Mouse (Mus musculus) E14TG2a.4 (cell line): ENCODE measurements at regions not wholly inside any gene's neighbourhood (a gene's known extent, or its start where the extent isn't known, plus 50 kb on each side); places are given as distances from the start of the nearest gene placed in this dataset.

ENCODE experiments used
- H3K27me3 ChIP-seq: 2 replicates; pipeline ENCODE4 v1.6.1; 2014; ENCODE audit warnings: low read length, control low read depth; ENCODE audit not compliant: insufficient read depth
- H3K36me3 ChIP-seq: 2 replicates; pipeline ENCODE4 v1.6.1; 2014; ENCODE audit warnings: low read length, control low read depth; ENCODE audit not compliant: insufficient read depth
- H3K4me1 ChIP-seq: replicated peaks from 2 replicates; pipeline ENCODE4 v1.6.1; 2014; ENCODE audit warnings: low read depth, low read length, control low read depth
- H3K4me3 ChIP-seq: replicated peaks from 2 replicates; pipeline ENCODE4 v1.5.1; 2014; ENCODE audit warnings: mild to moderate bottlenecking, low read length
- H3K9me3 ChIP-seq: 2 replicates; pipeline ENCODE4 v1.6.1; 2014; ENCODE audit warnings: low read length, control low read depth
- CTCF ChIP-seq: conservative IDR thresholded peaks from 2 replicates; pipeline ENCODE4 v1.5.1; 2014; ENCODE audit warnings: low read length
- NANOG ChIP-seq: IDR thresholded peaks from 2 replicates; pipeline ENCODE4 v1.6.1; 2014; ENCODE audit warnings: borderline replicate concordance, low read length, mixed read lengths
- POU5F1 ChIP-seq: IDR thresholded peaks from 2 replicates; pipeline ENCODE4 v1.6.1; 2014; ENCODE audit warnings: low read length, borderline replicate concordance

DNA sequence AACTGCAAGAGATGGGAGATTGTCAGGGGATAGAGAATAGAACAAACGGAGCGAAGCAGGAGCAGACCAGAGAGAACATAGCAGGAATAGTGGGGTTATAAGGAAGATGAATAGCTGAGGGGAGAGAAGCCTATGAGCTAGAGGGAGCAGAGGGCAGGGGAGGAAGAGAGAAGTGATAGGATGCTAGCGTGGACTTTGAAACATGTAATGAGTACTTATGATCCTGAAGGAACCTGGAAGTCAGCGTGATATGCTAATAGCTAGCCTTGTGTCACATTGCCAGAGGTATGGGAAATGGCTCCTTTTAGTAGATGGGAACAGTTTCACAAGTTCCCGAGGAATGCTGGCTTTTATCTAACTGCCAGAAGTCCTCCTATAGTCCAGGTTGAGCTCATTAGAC, 51.8 kb downstream of the Calml3 start:
- Histone ChIP-seq H3K36me3 (no peaks in the 10 kb centered on the region), H3K27me3 (no peaks in the 10 kb centered on the region), H3K4me1 (peaks cover 3% of the 10 kb centered on the region; the same call in 1 of the 2 replicates), H3K4me3 (no peak overlapping the region), H3K9me3 (no peaks in the 10 kb centered on the region; the same call in 1 of the 2 replicates)
- TF ChIP-seq CTCF, result no peak
- TF ChIP-seq NANOG, result no peak
- no peak for TF ChIP-seq POU5F1

DNA sequence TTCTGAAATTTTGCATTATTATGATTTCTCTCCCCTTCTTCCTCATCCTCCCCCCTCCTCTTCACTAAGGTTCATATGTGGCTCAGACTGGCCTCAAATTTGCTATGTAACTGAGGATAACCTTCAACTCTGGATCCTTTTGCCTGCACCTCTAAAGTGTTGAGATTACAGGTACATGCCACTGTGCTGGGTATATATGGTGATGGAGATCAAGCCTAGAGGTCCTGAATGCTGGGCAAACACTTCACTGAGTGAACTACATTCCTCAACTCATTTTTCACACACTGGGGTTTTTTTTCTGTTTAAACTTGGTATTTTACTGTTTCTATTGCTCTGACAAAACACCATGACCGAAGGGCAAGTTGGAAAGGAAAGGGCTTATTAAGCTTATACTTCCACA, 52.9 kb downstream of the Calml3 start:
- Histone ChIP-seq H3K4me1 (peaks cover 14% of the 10 kb centered on the region), H3K27me3 (no peaks in the 10 kb centered on the region), H3K36me3 (no peaks in the 10 kb centered on the region), H3K4me3 (no peak overlapping the region), H3K9me3 (no peaks in the 10 kb centered on the region; the same call in 1 of the 2 replicates)
- TF ChIP-seq POU5F1 (no peak), NANOG (no peak), CTCF (no peak)

GRCm38 (mm10) chr13:3750756-3751155, 53.4 kb downstream of the Calml3 start:
- Histone ChIP-seq H3K36me3 (no peaks in the 10 kb centered on the region), H3K9me3 (no peaks in the 10 kb centered on the region; the same call in 1 of the 2 replicates), H3K4me1 (peaks cover 14% of the 10 kb centered on the region), H3K27me3 (no peaks in the 10 kb centered on the region), H3K4me3 (no peak overlapping the region)
- no peak for TF ChIP-seq CTCF
- no peak for TF ChIP-seq POU5F1
- TF ChIP-seq NANOG, result no peak

DNA sequence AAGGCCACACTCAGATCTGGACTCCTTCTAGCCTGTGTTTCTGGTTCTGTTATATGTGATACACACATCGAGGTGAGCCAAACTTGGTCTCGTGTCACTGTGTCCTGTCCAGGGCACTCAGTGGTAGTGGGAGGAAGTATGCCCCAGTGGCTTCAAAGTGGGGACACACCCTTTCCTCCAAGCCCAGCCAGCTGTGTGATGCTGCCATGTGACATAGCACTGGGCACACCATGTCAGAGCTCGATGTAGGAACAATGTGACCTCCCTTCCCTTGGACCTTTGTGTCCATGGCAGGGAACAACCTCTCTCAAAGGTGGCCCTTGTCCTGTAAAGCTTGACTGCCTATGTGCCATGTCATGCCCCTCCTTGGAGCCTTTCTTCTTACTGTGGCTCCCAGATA, 54.5 kb downstream of the Calml3 start:
- TF ChIP-seq CTCF (no peak), NANOG (no peak), POU5F1 (no peak)
- H3K4me3 ChIP-seq, result no peak overlapping the region
- no peaks in the 10 kb centered on the region for H3K36me3 ChIP-seq
- no peaks in the 10 kb centered on the region for H3K27me3 ChIP-seq
- H3K9me3 ChIP-seq, result no peaks in the 10 kb centered on the region; the same call in 1 of the 2 replicates
- peaks cover 14% of the 10 kb centered on the region for H3K4me1 ChIP-seq

DNA sequence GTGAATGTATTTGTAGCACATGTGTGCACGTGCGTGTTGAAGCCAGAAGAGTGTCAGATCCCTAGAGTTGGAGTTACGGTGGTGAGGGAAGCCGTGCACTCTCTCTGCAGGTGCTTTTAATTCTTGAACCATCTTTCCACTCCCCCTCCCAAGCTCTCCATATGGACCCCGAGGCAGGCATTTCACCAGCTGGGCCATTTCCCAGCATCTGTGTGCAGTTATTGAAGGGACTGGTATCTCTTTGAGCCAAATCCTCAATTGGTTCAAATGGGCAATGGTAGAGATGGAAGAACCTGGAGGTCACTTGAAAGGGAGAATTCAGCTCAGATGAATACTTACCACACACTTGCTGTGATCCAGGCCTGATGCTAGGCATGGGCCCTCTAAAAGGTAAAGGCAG, 55.3 kb downstream of the Calml3 start:
- TF ChIP-seq CTCF (no peak), POU5F1 (no peak), NANOG (no peak)
- Histone ChIP-seq H3K36me3 (no peaks in the 10 kb centered on the region), H3K4me1 (peaks cover 14% of the 10 kb centered on the region), H3K9me3 (no peaks in the 10 kb centered on the region; the same call in 1 of the 2 replicates), H3K27me3 (no peaks in the 10 kb centered on the region), H3K4me3 (no peak overlapping the region)

DNA sequence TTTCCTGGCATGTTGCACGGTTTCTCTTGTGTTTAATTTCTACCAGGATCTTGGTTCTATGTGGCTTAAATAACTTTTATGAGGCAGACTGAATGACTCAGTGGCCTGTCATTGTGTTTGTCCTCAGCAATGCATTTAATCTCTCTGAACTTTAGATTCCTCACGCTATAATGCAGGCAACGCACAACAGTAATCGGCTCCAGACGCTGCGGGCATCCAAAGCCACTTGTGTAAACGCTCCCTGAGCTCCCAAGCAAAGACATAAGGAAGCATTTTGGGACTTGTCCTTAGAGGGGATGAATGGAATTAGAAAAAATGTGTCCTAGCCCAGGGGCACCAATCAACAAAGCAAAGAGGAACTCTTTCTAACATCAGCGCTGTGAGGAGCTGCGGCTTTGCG, 57.6 kb downstream of the Calml3 start:
- Histone ChIP-seq H3K4me1 (peaks cover 14% of the 10 kb centered on the region), H3K9me3 (no peaks in the 10 kb centered on the region; the same call in 1 of the 2 replicates), H3K36me3 (no peaks in the 10 kb centered on the region), H3K27me3 (no peaks in the 10 kb centered on the region), H3K4me3 (peak overlapping the region; percentile 49)
- TF ChIP-seq POU5F1 (no peak), CTCF (no peak), NANOG (no peak)

GRCm38 (mm10) chr13:3744870-3745269, 59.2 kb downstream of the Calml3 start:
- Histone ChIP-seq H3K4me3 (no peak overlapping the region), H3K36me3 (no peaks in the 10 kb centered on the region), H3K4me1 (peaks cover 14% of the 10 kb centered on the region), H3K9me3 (peaks cover 6% of the 10 kb centered on the region), H3K27me3 (no peaks in the 10 kb centered on the region)
- TF ChIP-seq NANOG (no peak), CTCF (no peak), POU5F1 (no peak)

DNA sequence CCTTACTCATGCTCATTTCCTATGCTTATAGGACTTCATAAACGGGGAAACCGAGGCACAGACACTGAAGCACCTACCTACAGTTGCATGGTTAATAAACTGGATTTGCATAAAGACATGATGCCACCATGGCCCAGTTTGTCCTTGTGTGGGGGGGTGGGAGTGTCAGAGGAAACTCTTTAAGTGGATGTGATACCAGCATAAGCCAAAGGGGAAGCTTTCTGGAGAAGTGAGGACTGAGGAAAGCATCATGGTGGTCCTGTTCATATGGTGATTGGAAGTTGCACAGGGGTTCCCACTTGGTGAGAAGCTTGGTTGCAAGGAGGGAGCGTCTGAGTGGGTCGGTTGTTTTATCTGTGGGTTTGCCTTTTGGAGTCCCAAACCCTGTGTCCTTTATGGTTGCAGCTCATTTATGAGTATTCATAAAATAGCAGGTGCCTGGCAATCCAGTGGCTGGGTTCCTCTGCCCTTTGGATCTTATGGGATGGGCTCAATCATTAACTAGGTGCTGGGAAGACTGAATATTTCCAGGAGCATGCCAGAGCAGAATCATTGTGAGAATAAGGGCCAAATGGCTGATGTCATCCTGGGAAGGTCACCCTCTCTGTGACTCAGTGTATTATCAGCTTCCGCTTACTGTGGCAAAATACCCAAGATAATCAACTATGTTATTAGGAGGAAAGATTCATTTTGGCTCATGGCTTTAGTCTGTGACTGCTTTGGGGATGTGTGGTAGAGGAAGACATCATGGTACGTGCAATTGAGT, 60.2 kb downstream of the Calml3 start:
- Histone ChIP-seq H3K36me3 (no peaks in the 10 kb centered on the region), H3K4me3 (no peak overlapping the region), H3K4me1 (peaks cover 14% of the 10 kb centered on the region), H3K9me3 (peaks cover 16% of the 10 kb centered on the region), H3K27me3 (no peaks in the 10 kb centered on the region)
- TF ChIP-seq NANOG (no peak), POU5F1 (no peak), CTCF (no peak)
